Mouse (Mus musculus): Measurements from ENCODE around the gene Hoxc9. TPM values are rescaled to one million over a fixed set of nuclear protein-coding genes. Genes with fewer than 3 reads are reported as not detected.

The Hoxc9 gene
- polyA plus RNA-seq, 1 experiment from 2014 or later: 0.49 TPM

GRCm38 (mm10) chr15:102942739-102943467 is 33.3 kb upstream of the Hoxc9 start:
- H3K36me3 ChIP-seq (ENCODE audit: control insufficient read depth, insufficient read depth, low read length): no peaks in the 10 kb centered on the region
- H3K9me3 ChIP-seq (ENCODE audit: control insufficient read depth, low read length): no peaks in the 10 kb centered on the region
- no peak for ATAC-seq
- no peak overlapping the region for H3K27ac ChIP-seq (ENCODE audit: low read length)
- H3K27me3 ChIP-seq (replicated peaks; ENCODE audit: control insufficient read depth, insufficient read depth, low read length): peaks cover 91% of the 10 kb centered on the region
- WGBS: under 1% methylated on average over 52 of the region's 53 CpGs
- no peak overlapping the region for H3K4me2 ChIP-seq (ENCODE audit: low read depth, low read length)
- no peaks in the 10 kb centered on the region for H3K4me1 ChIP-seq (ENCODE audit: control insufficient read depth, insufficient read depth, low read length)
- no peak overlapping the region for H3K4me3 ChIP-seq (ENCODE audit: low read length)
- H3K9ac ChIP-seq (ENCODE audit: low read depth, low read length): no peak overlapping the region

GRCm38 (mm10) chr15:102943468-102943813 is 32.8 kb upstream of the Hoxc9 start:
- no peak for ATAC-seq
- Histone ChIP-seq H3K9me3 (ENCODE audit: control insufficient read depth, low read length) (no peaks in the 10 kb centered on the region), H3K4me2 (ENCODE audit: low read depth, low read length) (no peak overlapping the region), H3K36me3 (ENCODE audit: control insufficient read depth, insufficient read depth, low read length) (no peaks in the 10 kb centered on the region), H3K9ac (ENCODE audit: low read depth, low read length) (no peak overlapping the region), H3K4me1 (ENCODE audit: control insufficient read depth, insufficient read depth, low read length) (no peaks in the 10 kb centered on the region), H3K4me3 (ENCODE audit: low read length) (no peak overlapping the region), H3K27me3 (replicated peaks; ENCODE audit: control insufficient read depth, insufficient read depth, low read length) (peaks cover 91% of the 10 kb centered on the region), H3K27ac (ENCODE audit: low read length) (no peak overlapping the region)
- 5% methylated on average over 5 of the region's 5 CpGs for WGBS

- peaks cover 90% of the 10 kb centered on the region for H3K27me3 ChIP-seq (replicated peaks; ENCODE audit: control insufficient read depth, insufficient read depth, low read length)
- no peak overlapping the region for H3K4me3 ChIP-seq (ENCODE audit: low read length)
- H3K9me3 ChIP-seq (ENCODE audit: control insufficient read depth, low read length): no peaks in the 10 kb centered on the region
- 10% methylated on average over 22 of the region's 22 CpGs for WGBS
- no peak overlapping the region for H3K4me2 ChIP-seq (ENCODE audit: low read depth, low read length)
- no peaks in the 10 kb centered on the region for H3K36me3 ChIP-seq (ENCODE audit: control insufficient read depth, insufficient read depth, low read length)
- H3K27ac ChIP-seq (ENCODE audit: low read length): no peak overlapping the region
- H3K9ac ChIP-seq (ENCODE audit: low read depth, low read length): no peak overlapping the region
- H3K4me1 ChIP-seq (ENCODE audit: control insufficient read depth, insufficient read depth, low read length): no peaks in the 10 kb centered on the region
- ATAC-seq: no peak
Measured at GRCm38 (mm10) chr15:102945185-102946077, 30.8 kb upstream of the Hoxc9 start.

GRCm38 (mm10) chr15:102947276-102947675 is 29.0 kb upstream of the Hoxc9 start:
- Histone ChIP-seq H3K27me3 (replicated peaks; ENCODE audit: control insufficient read depth, insufficient read depth, low read length) (peaks cover 88% of the 10 kb centered on the region), H3K9ac (ENCODE audit: low read depth, low read length) (no peak overlapping the region), H3K4me3 (ENCODE audit: low read length) (no peak overlapping the region), H3K27ac (ENCODE audit: low read length) (no peak overlapping the region), H3K9me3 (ENCODE audit: control insufficient read depth, low read length) (no peaks in the 10 kb centered on the region), H3K4me2 (ENCODE audit: low read depth, low read length) (no peak overlapping the region), H3K4me1 (ENCODE audit: control insufficient read depth, insufficient read depth, low read length) (no peaks in the 10 kb centered on the region), H3K36me3 (ENCODE audit: control insufficient read depth, insufficient read depth, low read length) (no peaks in the 10 kb centered on the region)
- no peak for ATAC-seq
- 2% methylated on average over 9 of the region's 9 CpGs for WGBS

GRCm38 (mm10) chr15:102948842-102949241 is 27.4 kb upstream of the Hoxc9 start:
- no peaks in the 10 kb centered on the region for H3K36me3 ChIP-seq (ENCODE audit: control insufficient read depth, insufficient read depth, low read length)
- no peak overlapping the region for H3K4me3 ChIP-seq (ENCODE audit: low read length)
- H3K27me3 ChIP-seq (replicated peaks; ENCODE audit: control insufficient read depth, insufficient read depth, low read length): peaks cover 82% of the 10 kb centered on the region
- H3K4me1 ChIP-seq (ENCODE audit: control insufficient read depth, insufficient read depth, low read length): no peaks in the 10 kb centered on the region
- no peaks in the 10 kb centered on the region for H3K9me3 ChIP-seq (ENCODE audit: control insufficient read depth, low read length)
- no peak overlapping the region for H3K9ac ChIP-seq (ENCODE audit: low read depth, low read length)
- WGBS: 15% methylated on average over 2 of the region's 2 CpGs
- H3K27ac ChIP-seq (ENCODE audit: low read length): no peak overlapping the region
- ATAC-seq: no peak
- H3K4me2 ChIP-seq (ENCODE audit: low read depth, low read length): no peak overlapping the region

- ATAC-seq: no peak
- Histone ChIP-seq H3K36me3 (ENCODE audit: control insufficient read depth, insufficient read depth, low read length) (no peaks in the 10 kb centered on the region), H3K4me1 (ENCODE audit: control insufficient read depth, insufficient read depth, low read length) (no peaks in the 10 kb centered on the region), H3K4me3 (ENCODE audit: low read length) (no peak overlapping the region), H3K27ac (ENCODE audit: low read length) (no peak overlapping the region), H3K9me3 (ENCODE audit: control insufficient read depth, low read length) (no peaks in the 10 kb centered on the region), H3K27me3 (replicated peaks; ENCODE audit: control insufficient read depth, insufficient read depth, low read length) (peaks cover 87% of the 10 kb centered on the region), H3K4me2 (ENCODE audit: low read depth, low read length) (no peak overlapping the region), H3K9ac (ENCODE audit: low read depth, low read length) (no peak overlapping the region)
- 2% methylated on average over 20 of the region's 20 CpGs for WGBS
Measured at GRCm38 (mm10) chr15:102949696-102950095, 26.5 kb upstream of the Hoxc9 start.

- Histone ChIP-seq H3K9me3 (ENCODE audit: control insufficient read depth, low read length) (no peaks in the 10 kb centered on the region), H3K4me3 (ENCODE audit: low read length) (no peak overlapping the region), H3K9ac (ENCODE audit: low read depth, low read length) (no peak overlapping the region), H3K4me1 (ENCODE audit: control insufficient read depth, insufficient read depth, low read length) (no peaks in the 10 kb centered on the region), H3K36me3 (ENCODE audit: control insufficient read depth, insufficient read depth, low read length) (no peaks in the 10 kb centered on the region), H3K27me3 (replicated peaks; ENCODE audit: control insufficient read depth, insufficient read depth, low read length) (peaks cover 86% of the 10 kb centered on the region), H3K27ac (ENCODE audit: low read length) (no peak overlapping the region), H3K4me2 (ENCODE audit: low read depth, low read length) (no peak overlapping the region)
- ATAC-seq: no peak
- 17% methylated on average over 2 of the region's 2 CpGs for WGBS
Measured at GRCm38 (mm10) chr15:102950877-102951276, 25.4 kb upstream of the Hoxc9 start.

- Histone ChIP-seq H3K4me2 (ENCODE audit: low read depth, low read length) (no peak overlapping the region), H3K27ac (ENCODE audit: low read length) (no peak overlapping the region), H3K9ac (ENCODE audit: low read depth, low read length) (no peak overlapping the region), H3K36me3 (ENCODE audit: control insufficient read depth, insufficient read depth, low read length) (no peaks in the 10 kb centered on the region), H3K4me3 (ENCODE audit: low read length) (no peak overlapping the region), H3K27me3 (replicated peaks; ENCODE audit: control insufficient read depth, insufficient read depth, low read length) (peaks cover 86% of the 10 kb centered on the region), H3K9me3 (ENCODE audit: control insufficient read depth, low read length) (no peaks in the 10 kb centered on the region), H3K4me1 (ENCODE audit: control insufficient read depth, insufficient read depth, low read length) (no peaks in the 10 kb centered on the region)
- no peak for ATAC-seq
- WGBS: 3% methylated on average over 6 of the region's 6 CpGs
Measured at GRCm38 (mm10) chr15:102953561-102953960, 22.7 kb upstream of the Hoxc9 start.

GRCm38 (mm10) chr15:102954192-102955006 is 21.8 kb upstream of the Hoxc9 start, which contains the start of gene Hoxc11:
TSS of gene Hoxc11 (plus strand) at chr15:102954427.
- no peak for ATAC-seq
- Histone ChIP-seq H3K4me3 (ENCODE audit: low read length) (no peak within 1 kb of the TSS; the same call in 1 of the 2 replicates), H3K27me3 (replicated peaks; ENCODE audit: control insufficient read depth, insufficient read depth, low read length) (peaks cover 82% of the 10 kb centered on the region), H3K36me3 (ENCODE audit: control insufficient read depth, insufficient read depth, low read length) (no peaks in the 10 kb centered on the region), H3K27ac (ENCODE audit: low read length) (no peak within 1 kb of the TSS), H3K4me2 (ENCODE audit: low read depth, low read length) (no peak within 1 kb of the TSS), H3K9ac (ENCODE audit: low read depth, low read length) (no peak within 1 kb of the TSS), H3K4me1 (ENCODE audit: control insufficient read depth, insufficient read depth, low read length) (no peaks in the 10 kb centered on the region), H3K9me3 (ENCODE audit: control insufficient read depth, low read length) (no peaks in the 10 kb centered on the region)
- under 1% methylated on average over 56 of the region's 57 CpGs for WGBS

Measured in intestine, embryonic 16.5 days (tissue).